Comparison of ENCODE assay signal across 17 mouse cellular contexts in the genomic region with DNA sequence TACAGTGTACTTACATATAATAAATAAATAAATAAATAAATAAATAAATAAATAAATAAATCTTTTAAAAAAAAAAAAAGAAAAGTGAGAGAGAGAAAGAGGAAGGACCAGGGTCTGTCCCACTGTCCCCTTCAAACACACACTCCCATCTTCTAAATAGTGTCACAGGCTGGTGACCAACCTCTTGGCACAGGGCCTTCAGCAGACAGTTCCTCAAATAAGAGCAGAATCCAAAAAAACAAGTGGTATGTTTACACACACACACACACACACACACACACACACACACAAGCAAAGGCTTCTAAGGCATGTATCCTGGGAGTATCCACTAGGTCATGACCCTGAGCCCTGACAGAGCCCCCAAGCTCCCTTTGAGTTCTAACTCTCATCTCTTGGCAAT.
"Had no signal": no experiment of that assay in that cellular context is flagged by ENCODE, and none has a peak within 500 bp of the region (broad histone marks: within the 10 kb centered on the region; RNA-seq: fewer than 3 reads in every experiment).

No protein-coding gene starts in this region.

- H3K36me3 ChIP-seq: liver, embryonic 15.5 days; midbrain, embryonic 10.5 days; midbrain, embryonic 12.5 days; neural tube, embryonic 13.5 days; neural tube, embryonic 15.5 days had no signal

- DNase-seq: lung, adult 18-20 months; lung, embryonic 14.5 days; lung, postnatal 10 days; lung, postnatal 4 days; midbrain, embryonic 14.5 days; retina, postnatal 1 day; spleen, adult 18-20 months; thymus, adult 18-20 months; thymus, postnatal 14 days; thymus, postnatal 36 days had no signal

- H3K9me3 ChIP-seq: liver, embryonic 15.5 days; midbrain, embryonic 10.5 days; midbrain, embryonic 12.5 days; neural tube, embryonic 13.5 days; neural tube, embryonic 15.5 days had no signal

- H3K4me3 ChIP-seq: liver, embryonic 15.5 days; midbrain, embryonic 10.5 days; midbrain, embryonic 12.5 days; myocyte; neural tube, embryonic 13.5 days; neural tube, embryonic 15.5 days had no signal

- H3K9ac ChIP-seq: liver, embryonic 15.5 days; lung, embryonic 14.5 days; midbrain, embryonic 12.5 days; neural tube, embryonic 13.5 days; neural tube, embryonic 15.5 days had no signal

- H3K4me2 ChIP-seq: liver, embryonic 15.5 days; lung, embryonic 14.5 days; midbrain, embryonic 12.5 days; neural tube, embryonic 13.5 days; neural tube, embryonic 15.5 days had no signal

- H3K4me1 ChIP-seq: liver, embryonic 15.5 days had no signal

- ATAC-seq: midbrain, embryonic 16.5 days had no signal

- H3K27ac ChIP-seq: liver, embryonic 15.5 days; midbrain, embryonic 10.5 days; midbrain, embryonic 12.5 days; neural tube, embryonic 13.5 days; neural tube, embryonic 15.5 days had no signal

- H3K27me3 ChIP-seq: midbrain, embryonic 12.5 days; neural tube, embryonic 13.5 days; neural tube, embryonic 15.5 days had no signal
